Mouse (Mus musculus) limb, embryonic 14.5 days (tissue): ENCODE results near the gene Dab1. TPM values are rescaled to one million over a fixed set of nuclear protein-coding genes. Genes with fewer than 3 reads are reported as not detected.
A peak's percentile ranks its signal among the peaks of the same experiment; 100 is the strongest.

ENCODE experiments used
- ATAC-seq: fragments of 200-750 bp; cut with Nextera tagmentation; 2 replicates; pipeline ENCODE4 v1.8.0; 2017; ENCODE audit warnings: low read depth, moderate number of reproducible peaks, moderate TSS enrichment; ENCODE audit not compliant: low FRiP score
- DNase-seq: peaks from one replicate; pipeline ENCODE4 v3.0.0-alpha.2; 2015; ENCODE audit warnings: low spot score
- H3K27ac ChIP-seq: fragments of 300-500 bp; sonication (generic); replicated peaks from 2 replicates; pipeline ENCODE4 v1.5.1; 2014; ENCODE audit warnings: low read depth, mild to moderate bottlenecking, low read length, moderate library complexity, mixed read lengths
- H3K27me3 ChIP-seq: fragments of 300-500 bp; sonication (generic); 2 replicates; pipeline ENCODE4 v1.6.1; 2014; ENCODE audit warnings: low read length, mixed read lengths; ENCODE audit not compliant: control insufficient read depth, insufficient read depth
- H3K36me3 ChIP-seq: fragments of 300-500 bp; sonication (generic); 2 replicates; pipeline ENCODE4 v1.6.1; 2014; ENCODE audit warnings: mild to moderate bottlenecking, low read length, moderate library complexity, mixed read lengths; ENCODE audit not compliant: control insufficient read depth, insufficient read depth
- H3K4me1 ChIP-seq: fragments of 300-500 bp; sonication (generic); 2 replicates; pipeline ENCODE4 v1.6.1; 2014; ENCODE audit warnings: antibody characterized with exemption, low read length, mixed read lengths; ENCODE audit not compliant: control insufficient read depth, insufficient read depth
- H3K4me2 ChIP-seq: fragments of 300-500 bp; sonication (generic); replicated peaks from 2 replicates; pipeline ENCODE4 v1.6.1; 2014; ENCODE audit warnings: low read depth, mild to moderate bottlenecking, low read length, moderate library complexity; ENCODE audit not compliant: severe bottlenecking
- H3K4me3 ChIP-seq: fragments of 300-500 bp; sonication (generic); replicated peaks from 2 replicates; pipeline ENCODE4 v1.5.1; 2014; ENCODE audit warnings: low read length
- H3K9ac ChIP-seq: fragments of 300-500 bp; sonication (generic); 2 replicates; pipeline ENCODE4 v1.6.1; 2014; ENCODE audit warnings: mild to moderate bottlenecking, low read depth, low read length, moderate library complexity; ENCODE audit not compliant: severe bottlenecking
- H3K9me3 ChIP-seq: fragments of 300-500 bp; sonication (generic); 2 replicates; pipeline ENCODE4 v1.6.1; 2016; ENCODE audit warnings: low read length; ENCODE audit not compliant: control insufficient read depth
- POLR2A ChIP-seq: fragments of 200-500 bp; IDR thresholded peaks from 2 replicates; pipeline ENCODE4 v1.8.0; 2012; ENCODE audit warnings: inconsistent platforms, mild to moderate bottlenecking, moderate library complexity, borderline replicate concordance; ENCODE audit not compliant: insufficient read depth, insufficient read length; ENCODE audit errors: extremely low read depth
- WGBS: fragments of 180-500 bp; shearing (Covaris S2); extraction: QIAGEN DNeasy Blood & Tissue Kit; methylation state at CpG from one replicate; pipeline ENCODE4 v1.1.7; 2014; 5-methylcytosine and 5-hydroxymethylcytosine counted together
- polyA plus RNA-seq, 2 experiments: library from polyadenylated mRNA; depleted of rRNA in 1 of 2; stranded (reverse) in 1 of 2; unstranded in 1 of 2; fragments of >200 nt; fragmentation: Nextera tagmentation in 1 of 2; extraction: Ambion mirVana in 1 of 2; gene quantifications; 2 replicates each; pipeline versions ENCODE4 v1.2.1 to v1.2.3; 2012 to 2014

The Dab1 gene
- polyA plus RNA-seq, 2 experiments: 5.5 to 12.1 TPM

DNA sequence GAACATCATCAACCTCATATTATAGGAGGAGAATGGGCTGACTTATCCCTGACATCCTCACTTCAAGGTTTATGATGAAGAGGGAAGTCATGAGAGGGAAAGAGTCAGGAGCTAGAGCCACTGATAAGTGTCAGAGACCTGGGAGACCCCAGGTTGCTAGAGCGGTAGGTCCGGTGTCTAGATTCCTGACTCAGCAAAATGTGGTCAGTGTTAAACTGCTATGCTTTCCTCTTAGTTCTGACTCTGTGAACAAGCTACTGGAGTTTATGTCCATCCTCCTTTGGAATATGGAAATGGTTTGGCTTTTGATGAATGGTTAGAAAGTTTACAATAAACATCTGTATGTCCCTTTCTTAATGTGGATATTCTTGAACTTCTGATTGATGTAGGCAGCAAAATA lies 985.1 kb downstream of the Dab1 start:
- TF ChIP-seq POLR2A: no peak
- H3K9me3 ChIP-seq: no peaks in the 10 kb centered on the region
- 0 out of 2 replicates have a peak, but pooled peaks cover 3% of the 10 kb centered on the region for H3K4me1 ChIP-seq
- 95% methylated on average over 2 of the region's 2 CpGs for WGBS
- H3K4me3 ChIP-seq: no peak overlapping the region
- H3K27me3 ChIP-seq: no peaks in the 10 kb centered on the region
- H3K27ac ChIP-seq: no peak overlapping the region
- no peaks in the 10 kb centered on the region for H3K36me3 ChIP-seq
- no peak overlapping the region for H3K4me2 ChIP-seq
- DNase-seq: no peak
- H3K9ac ChIP-seq: no peak overlapping the region
- no peak for ATAC-seq

DNA sequence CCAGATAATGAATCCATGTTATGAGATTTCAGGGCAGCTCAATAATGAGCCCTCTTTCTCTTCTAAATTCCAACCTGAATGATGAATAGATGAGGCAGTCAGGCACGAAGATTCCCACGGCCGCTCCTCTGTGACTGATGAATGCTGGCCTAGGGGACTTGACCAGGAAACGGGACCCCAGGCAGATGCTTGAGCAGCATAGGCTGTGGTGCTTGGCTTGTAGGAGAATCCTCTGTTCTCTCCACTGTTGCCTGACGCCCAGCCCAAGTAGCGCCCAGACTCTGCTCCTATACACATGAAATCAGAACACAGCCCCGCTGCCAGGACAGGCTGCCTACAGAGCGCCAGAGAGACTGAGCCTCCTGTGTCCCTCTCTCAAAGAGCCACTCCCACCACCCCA lies 987.7 kb downstream of the Dab1 start:
- no peaks in the 10 kb centered on the region for H3K27me3 ChIP-seq
- no peak for DNase-seq
- no peak overlapping the region for H3K9ac ChIP-seq
- H3K4me1 ChIP-seq: 0 out of 2 replicates have a peak, but pooled peaks cover 3% of the 10 kb centered on the region
- H3K4me2 ChIP-seq: no peak overlapping the region
- H3K36me3 ChIP-seq: no peaks in the 10 kb centered on the region
- no peak for TF ChIP-seq POLR2A
- no peak for ATAC-seq
- WGBS: 80% methylated on average over 8 of the region's 8 CpGs
- no peak overlapping the region for H3K4me3 ChIP-seq
- no peak overlapping the region for H3K27ac ChIP-seq
- H3K9me3 ChIP-seq: no peaks in the 10 kb centered on the region

DNA sequence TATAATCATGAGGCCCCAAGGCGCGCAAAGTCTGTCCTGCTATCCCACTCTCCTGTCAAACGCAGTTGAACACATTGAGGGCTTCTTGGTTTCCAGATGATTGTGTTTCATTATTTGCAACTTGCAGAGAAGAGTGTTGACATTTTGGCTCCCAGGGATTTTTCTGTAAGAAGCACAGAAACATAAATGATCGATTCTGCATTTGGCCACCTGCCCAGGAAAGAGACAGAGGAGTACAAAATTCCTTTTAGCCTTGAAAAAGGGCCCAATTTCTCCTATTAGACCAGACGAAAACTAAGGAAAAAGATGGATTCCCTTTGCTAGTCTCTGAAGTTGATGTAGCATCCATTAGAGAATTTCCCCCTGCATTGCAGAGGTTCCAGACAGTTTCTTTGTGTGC lies 988.5 kb downstream of the Dab1 start:
- Histone ChIP-seq H3K27me3 (no peaks in the 10 kb centered on the region), H3K4me2 (no peak overlapping the region), H3K9me3 (no peaks in the 10 kb centered on the region), H3K4me3 (no peak overlapping the region), H3K9ac (no peak overlapping the region), H3K27ac (no peak overlapping the region), H3K36me3 (no peaks in the 10 kb centered on the region), H3K4me1 (0 out of 2 replicates have a peak, but pooled peaks cover 3% of the 10 kb centered on the region)
- WGBS: 70% methylated on average over 5 of the region's 5 CpGs
- DNase-seq (peak; percentile 63), ATAC-seq (no peak)
- no peak for TF ChIP-seq POLR2A

DNA sequence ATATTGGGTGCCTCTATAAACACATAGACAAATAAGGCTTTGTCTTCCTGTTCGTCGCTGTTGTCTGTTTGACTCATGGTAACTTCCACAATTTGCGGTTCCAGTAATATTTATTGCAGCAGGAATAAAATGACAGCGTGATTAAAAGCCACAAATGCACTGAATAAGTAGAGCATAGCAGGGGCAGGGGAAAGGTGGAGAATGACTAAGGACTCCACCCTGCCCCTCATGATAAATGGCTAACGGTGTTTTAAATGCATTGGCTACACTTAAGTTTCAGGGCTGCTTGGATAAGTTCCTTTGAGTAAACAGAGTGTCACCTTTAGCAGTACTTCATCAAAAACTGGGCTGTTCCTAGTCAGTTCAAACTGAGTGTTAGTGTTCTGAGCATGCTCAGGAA lies 1000.3 kb downstream of the Dab1 start:
- DNase-seq (no peak), ATAC-seq (no peak)
- Histone ChIP-seq H3K4me3 (no peak overlapping the region), H3K4me2 (no peak overlapping the region), H3K9ac (no peak overlapping the region), H3K27me3 (no peaks in the 10 kb centered on the region), H3K36me3 (no peaks in the 10 kb centered on the region), H3K27ac (no peak overlapping the region), H3K4me1 (no peaks in the 10 kb centered on the region), H3K9me3 (no peaks in the 10 kb centered on the region)
- 67% methylated on average over 5 of the region's 5 CpGs for WGBS
- TF ChIP-seq POLR2A: no peak

DNA sequence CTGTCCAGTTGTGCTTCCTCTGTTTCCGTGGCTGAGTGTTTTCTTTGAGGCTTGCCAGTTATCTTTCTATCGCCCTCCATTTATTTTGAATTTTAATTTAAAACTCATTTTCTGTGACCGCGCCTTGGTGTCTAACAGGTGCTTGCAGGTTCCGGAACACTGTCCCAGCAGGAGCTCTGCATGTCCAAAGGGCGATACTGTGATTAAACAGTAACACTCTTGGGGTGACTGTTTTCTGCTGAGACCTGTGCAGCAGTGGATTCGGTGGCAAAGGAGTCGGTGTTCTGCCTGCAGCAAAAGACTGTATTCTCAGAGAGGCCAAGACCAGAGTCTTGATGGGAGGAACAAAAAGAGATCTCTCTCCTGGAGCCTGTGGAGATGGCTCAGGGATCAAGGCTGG lies 1006.2 kb downstream of the Dab1 start:
- Histone ChIP-seq H3K27me3 (no peaks in the 10 kb centered on the region), H3K9ac (no peak overlapping the region), H3K9me3 (no peaks in the 10 kb centered on the region), H3K4me1 (no peaks in the 10 kb centered on the region), H3K4me3 (no peak overlapping the region), H3K27ac (no peak overlapping the region), H3K36me3 (no peaks in the 10 kb centered on the region), H3K4me2 (no peak overlapping the region)
- TF ChIP-seq POLR2A: no peak
- 84% methylated on average over 8 of the region's 8 CpGs for WGBS
- no peak for ATAC-seq
- no peak for DNase-seq

DNA sequence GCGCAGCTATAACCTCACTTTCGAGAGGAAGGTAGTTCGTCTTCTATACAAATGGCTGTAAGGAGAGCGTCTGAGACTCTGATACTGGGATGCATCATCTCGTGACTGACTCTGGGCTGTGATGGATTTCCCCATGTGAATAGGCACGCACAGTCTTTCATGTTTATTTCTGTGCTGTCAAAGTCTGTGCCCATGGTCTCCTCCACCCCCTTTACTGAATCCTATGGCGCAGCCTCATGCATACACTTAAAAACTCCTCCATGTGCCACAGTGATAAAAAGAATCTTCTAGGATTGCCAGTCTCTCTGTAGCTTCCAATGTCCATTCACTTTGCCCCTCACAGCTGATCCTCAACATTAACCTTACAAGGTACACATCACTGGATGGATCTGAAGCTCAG lies 1009.5 kb downstream of the Dab1 start:
- TF ChIP-seq POLR2A: no peak
- Histone ChIP-seq H3K27ac (no peak overlapping the region), H3K4me2 (no peak overlapping the region), H3K9ac (no peak overlapping the region), H3K27me3 (no peaks in the 10 kb centered on the region), H3K4me3 (no peak overlapping the region), H3K9me3 (no peaks in the 10 kb centered on the region), H3K4me1 (no peaks in the 10 kb centered on the region), H3K36me3 (no peaks in the 10 kb centered on the region)
- WGBS: 91% methylated on average over 7 of the region's 7 CpGs
- ATAC-seq (no peak), DNase-seq (no peak)
